Comparison of ENCODE assay signal across 8 mouse cellular contexts in the genomic region with DNA sequence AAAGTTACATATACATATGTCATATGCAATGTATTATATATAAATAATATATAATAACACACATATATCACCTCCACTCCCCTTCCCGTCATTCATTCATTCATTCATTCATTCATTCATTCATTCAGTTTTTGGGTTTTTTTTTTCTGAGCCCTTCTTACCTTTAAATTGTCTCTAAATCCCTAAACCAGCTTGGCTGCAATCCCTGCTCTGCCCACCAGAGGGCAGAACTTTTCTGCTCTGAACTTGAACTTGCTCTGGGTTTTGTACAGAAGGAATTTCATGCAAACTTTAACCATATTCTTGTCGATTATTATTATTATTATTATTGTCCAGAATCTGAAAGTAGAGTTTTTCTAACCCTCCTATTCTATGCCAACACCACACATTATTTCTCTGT. TPM values are rescaled to one million over a fixed set of nuclear protein-coding genes. Genes with fewer than 3 reads are reported as not detected.
DNase-seq lines count a peak whose midpoint lies in the region; ATAC-seq and TF ChIP-seq lines count a peak whose summit lies in the region.

No protein-coding gene starts in this region.

- no peak overlapping the region for H3K4me2 ChIP-seq in midbrain, embryonic 11.5 days
- no peak overlapping the region for H3K4me2 ChIP-seq in midbrain, embryonic 16.5 days (ENCODE audit: low read length)

- no peaks in the 10 kb centered on the region for H3K36me3 ChIP-seq in midbrain, embryonic 11.5 days (ENCODE audit: control insufficient read depth, insufficient read depth, low read length)
- no peaks in the 10 kb centered on the region for H3K36me3 ChIP-seq in midbrain, embryonic 16.5 days (ENCODE audit: control insufficient read depth, insufficient read depth, low read length)

- peak; percentile 68 for DNase-seq in cerebellum, adult 8-10 months
- peak; percentile 98 for DNase-seq in midbrain, embryonic 11.5 days (ENCODE audit: low spot score, missing footprints)
- DNase-seq in adrenal gland, postnatal 25 days: peak; percentile 67
- DNase-seq in fibroblast of lung, adult 2 months (ENCODE audit: low read depth): peak; percentile 60
- peak; percentile 72 for DNase-seq in lung, adult 2 months
- peak; percentile 60 to 72 for DNase-seq in spleen, postnatal 14 days (ENCODE audit: low spot score in 2 of 2)

- H3K4me3 ChIP-seq in midbrain, embryonic 11.5 days (ENCODE audit: low read depth, low read length): no peak overlapping the region
- H3K4me3 ChIP-seq in midbrain, embryonic 16.5 days (ENCODE audit: low read depth, low read length): no peak overlapping the region
- no peak overlapping the region for H3K4me3 ChIP-seq in lung, adult 2 months (replicated peaks; ENCODE audit: extremely low read depth, low read depth, low read length)

- peaks cover 22% of the 10 kb centered on the region for H3K27me3 ChIP-seq in midbrain, embryonic 11.5 days (ENCODE audit: control insufficient read depth, insufficient read depth, low read length)
- peaks cover 29% of the 10 kb centered on the region for H3K27me3 ChIP-seq in midbrain, embryonic 16.5 days (ENCODE audit: control insufficient read depth, insufficient read depth, low read depth, low read length)

- WGBS in midbrain, embryonic 11.5 days: 13% methylated on average over 2 of the region's 2 CpGs
- WGBS in midbrain, embryonic 16.5 days: 6% methylated on average over 2 of the region's 2 CpGs
- WGBS in lung, adult 2 months: 1% methylated on average over 2 of the region's 2 CpGs

- no peak overlapping the region for H3K9ac ChIP-seq in midbrain, embryonic 11.5 days (ENCODE audit: low read length)
- H3K9ac ChIP-seq in midbrain, embryonic 16.5 days (ENCODE audit: low read depth, low read length): no peak overlapping the region

- H3K27ac ChIP-seq in midbrain, embryonic 11.5 days (ENCODE audit: low read depth, low read length): no peak overlapping the region
- no peak overlapping the region for H3K27ac ChIP-seq in midbrain, embryonic 16.5 days (ENCODE audit: low read length)

- H3K9me3 ChIP-seq in midbrain, embryonic 11.5 days (ENCODE audit: control insufficient read depth, low read length): peaks cover 2% of the 10 kb centered on the region; the same call in 1 of the 2 replicates
- no peaks in the 10 kb centered on the region for H3K9me3 ChIP-seq in midbrain, embryonic 16.5 days (replicated peaks; ENCODE audit: control insufficient read depth, low read length, poor library complexity, severe bottlenecking)

- ATAC-seq in cerebellum, adult (ENCODE audit: insufficient number of reproducible peaks, low FRiP score, low TSS enrichment): no peak
- ATAC-seq in midbrain, embryonic 11.5 days (ENCODE audit: low FRiP score): no peak
- no peak for ATAC-seq in midbrain, embryonic 16.5 days

- peak; percentile 79 for TF ChIP-seq CTCF in lung, adult 2 months (IDR thresholded peaks at IDR 0.05; ENCODE audit: insufficient read depth, low read length)

- H3K4me1 ChIP-seq in midbrain, embryonic 11.5 days (ENCODE audit: control insufficient read depth, insufficient read depth, low read length): no peaks in the 10 kb centered on the region
- H3K4me1 ChIP-seq in midbrain, embryonic 16.5 days (ENCODE audit: control insufficient read depth, insufficient read depth, low read length): no peaks in the 10 kb centered on the region
- H3K4me1 ChIP-seq in lung, adult 2 months (ENCODE audit: control insufficient read depth, insufficient read depth, low read length): no peaks in the 10 kb centered on the region

- no peak for TF ChIP-seq POLR2A in lung, adult 2 months (IDR thresholded peaks at IDR 0.05; ENCODE audit: borderline replicate concordance, extremely low read depth, low read depth, low read length)

RNA-seq across cellular contexts. Expression of a gene that starts 7.3 kb away (rescaled TPM):
- polyA plus RNA-seq in midbrain, embryonic 11.5 days (2014; fragmentation: Nextera tagmentation; extraction: Ambion mirVana): 15.2 and 16.9 TPM in 2 replicates
- 28.4 and 28.7 TPM in 2 replicates for polyA plus RNA-seq in midbrain, embryonic 16.5 days (2015; fragmentation: Nextera tagmentation; extraction: Ambion mirVana)
- total RNA-seq in adrenal gland, postnatal 25 days (2021): 53.1 and 64.1 TPM in 2 replicates
- 94.6 and 101 TPM in 2 replicates for polyA plus RNA-seq in lung, adult 2 months (2012; rRNA removed)

RNA-seq across cellular contexts. Expression of a gene that starts 14.2 kb away (rescaled TPM):
- not detected in 2 replicates for polyA plus RNA-seq in midbrain, embryonic 11.5 days (2014; fragmentation: Nextera tagmentation; extraction: Ambion mirVana)
- 0.14 and 0.28 TPM in 2 replicates for polyA plus RNA-seq in midbrain, embryonic 16.5 days (2015; fragmentation: Nextera tagmentation; extraction: Ambion mirVana)
- total RNA-seq in adrenal gland, postnatal 25 days (2021): not detected in 2 replicates
- polyA plus RNA-seq in lung, adult 2 months (2012; rRNA removed): not detected in 2 replicates

RNA-seq across cellular contexts. Expression of a gene that starts 14.9 kb away (rescaled TPM):
- polyA plus RNA-seq in midbrain, embryonic 11.5 days (2014; fragmentation: Nextera tagmentation; extraction: Ambion mirVana): 7.0 and 7.3 TPM in 2 replicates
- polyA plus RNA-seq in midbrain, embryonic 16.5 days (2015; fragmentation: Nextera tagmentation; extraction: Ambion mirVana): 6.9 and 8.1 TPM in 2 replicates
- total RNA-seq in adrenal gland, postnatal 25 days (2021): 106 and 114 TPM in 2 replicates
- 209 and 259 TPM in 2 replicates for polyA plus RNA-seq in lung, adult 2 months (2012; rRNA removed)

RNA-seq across cellular contexts. Expression of a gene that starts 25.7 kb away (rescaled TPM):
- 7.0 and 8.8 TPM in 2 replicates for polyA plus RNA-seq in midbrain, embryonic 11.5 days (2014; fragmentation: Nextera tagmentation; extraction: Ambion mirVana)
- 1.5 and 1.6 TPM in 2 replicates for polyA plus RNA-seq in midbrain, embryonic 16.5 days (2015; fragmentation: Nextera tagmentation; extraction: Ambion mirVana)
- 21.8 and 26.1 TPM in 2 replicates for total RNA-seq in adrenal gland, postnatal 25 days (2021)
- 39.6 and 47.2 TPM in 2 replicates for polyA plus RNA-seq in lung, adult 2 months (2012; rRNA removed)

RNA-seq across cellular contexts. Expression of a gene that starts 44.5 kb away (rescaled TPM):
- 30.9 and 33.3 TPM in 2 replicates for polyA plus RNA-seq in midbrain, embryonic 11.5 days (2014; fragmentation: Nextera tagmentation; extraction: Ambion mirVana)
- polyA plus RNA-seq in midbrain, embryonic 16.5 days (2015; fragmentation: Nextera tagmentation; extraction: Ambion mirVana): 25.6 and 28.7 TPM in 2 replicates
- total RNA-seq in adrenal gland, postnatal 25 days (2021): 120 and 126 TPM in 2 replicates
- polyA plus RNA-seq in lung, adult 2 months (2012; rRNA removed): 69.3 and 76.1 TPM in 2 replicates

Comparison
In these comparisons a context has a peak if more than half of its experiments do, and no peak if none do; other contexts are left out.
1. RNA of a gene that starts 14.9 kb away (polyA plus RNA-seq): 209 to 259 TPM in lung, adult 2 months; 6.9 to 8.1 TPM in midbrain, embryonic 16.5 days and 7.0 to 7.3 TPM in midbrain, embryonic 11.5 days; every median in the first group is over 10 times any median in the second.
2. Peak in every context shown above with its lines, with median percentiles within 50 percentile points of each other: DNase-seq.